Mouse (Mus musculus): ENCODE measurements around the gene Macrod1. TPM values are rescaled to one million over a fixed set of nuclear protein-coding genes. Genes with fewer than 3 reads are reported as not detected.

Macrod1 gene
- polyA plus RNA-seq, 1 experiment from 2014 or later: 4.4 TPM

GRCm38 (mm10) chr19:7130317-7130716, 73.7 kb downstream of the Macrod1 start:
- peaks cover 72% of the 10 kb centered on the region for H3K4me1 ChIP-seq
- H3K4me3 ChIP-seq: no peak overlapping the region
- WGBS: 55% methylated on average over 11 of the region's 11 CpGs
- no peak for DNase-seq (ENCODE audit: low spot score)
- H3K27me3 ChIP-seq (ENCODE audit: low read depth, poor library complexity, severe bottlenecking): peaks cover 90% of the 10 kb centered on the region
- H3K36me3 ChIP-seq: no peaks in the 10 kb centered on the region
- H3K9me3 ChIP-seq (replicated peaks): no peaks in the 10 kb centered on the region
- peak overlapping the region; percentile 37; the same call in 1 of the 2 replicates for H3K27ac ChIP-seq

- Histone ChIP-seq H3K9me3 (replicated peaks) (no peaks in the 10 kb centered on the region), H3K4me3 (no peak overlapping the region), H3K27ac (peak overlapping the region; percentile 26; the same call in 1 of the 2 replicates), H3K4me1 (peaks cover 98% of the 10 kb centered on the region), H3K36me3 (no peaks in the 10 kb centered on the region), H3K27me3 (ENCODE audit: low read depth, poor library complexity, severe bottlenecking) (peaks cover 97% of the 10 kb centered on the region)
- WGBS: 91% methylated on average over 9 of the region's 9 CpGs
- no peak for DNase-seq (ENCODE audit: low spot score)
Measured at GRCm38 (mm10) chr19:7133436-7133835, 76.8 kb downstream of the Macrod1 start.

- WGBS: 22% methylated on average over 17 of the region's 17 CpGs
- H3K4me1 ChIP-seq: peaks cover 98% of the 10 kb centered on the region
- H3K27ac ChIP-seq: peak overlapping the region; percentile 77
- H3K4me3 ChIP-seq: 0 out of 2 replicates have a peak overlapping the region, but pooled peaks have one; percentile 13
- H3K27me3 ChIP-seq (ENCODE audit: low read depth, poor library complexity, severe bottlenecking): peaks cover 97% of the 10 kb centered on the region
- DNase-seq (ENCODE audit: low spot score): no peak
- H3K36me3 ChIP-seq: no peaks in the 10 kb centered on the region
- no peaks in the 10 kb centered on the region for H3K9me3 ChIP-seq (replicated peaks)
Measured at GRCm38 (mm10) chr19:7134631-7135091, 78.1 kb downstream of the Macrod1 start.

- peaks cover 97% of the 10 kb centered on the region for H3K27me3 ChIP-seq (ENCODE audit: low read depth, poor library complexity, severe bottlenecking)
- peak overlapping the region; percentile 77 for H3K27ac ChIP-seq
- no peaks in the 10 kb centered on the region for H3K9me3 ChIP-seq (replicated peaks)
- H3K36me3 ChIP-seq: no peaks in the 10 kb centered on the region
- H3K4me3 ChIP-seq: 0 out of 2 replicates have a peak overlapping the region, but pooled peaks have one; percentile 14
- H3K4me1 ChIP-seq: peaks cover 98% of the 10 kb centered on the region
- DNase-seq (ENCODE audit: low spot score): no peak
- WGBS: 12% methylated on average over 9 of the region's 9 CpGs
Measured at GRCm38 (mm10) chr19:7135525-7135924, 78.9 kb downstream of the Macrod1 start.

- H3K27ac ChIP-seq: peak overlapping the region; percentile 77
- peak overlapping the region; percentile 3 for H3K4me3 ChIP-seq
- H3K27me3 ChIP-seq (ENCODE audit: low read depth, poor library complexity, severe bottlenecking): peaks cover 97% of the 10 kb centered on the region
- H3K36me3 ChIP-seq: no peaks in the 10 kb centered on the region
- DNase-seq (ENCODE audit: low spot score): no peak
- 10% methylated on average over 9 of the region's 9 CpGs for WGBS
- H3K9me3 ChIP-seq (replicated peaks): no peaks in the 10 kb centered on the region
- H3K4me1 ChIP-seq: peaks cover 98% of the 10 kb centered on the region
Measured at GRCm38 (mm10) chr19:7136016-7136415, 79.4 kb downstream of the Macrod1 start.

GRCm38 (mm10) chr19:7136714-7137498, 80.3 kb downstream of the Macrod1 start:
- 0 out of 2 replicates have a peak overlapping the region, but pooled peaks have one; percentile 3 for H3K4me3 ChIP-seq
- 25% methylated on average over 14 of the region's 14 CpGs for WGBS
- H3K27me3 ChIP-seq (ENCODE audit: low read depth, poor library complexity, severe bottlenecking): peaks cover 97% of the 10 kb centered on the region
- DNase-seq (ENCODE audit: low spot score): no peak
- no peaks in the 10 kb centered on the region for H3K9me3 ChIP-seq (replicated peaks)
- peak overlapping the region; percentile 77 for H3K27ac ChIP-seq
- H3K4me1 ChIP-seq: peaks cover 98% of the 10 kb centered on the region
- H3K36me3 ChIP-seq: no peaks in the 10 kb centered on the region

- H3K36me3 ChIP-seq: no peaks in the 10 kb centered on the region
- WGBS: 24% methylated on average over 14 of the region's 14 CpGs
- H3K4me1 ChIP-seq: peaks cover 99% of the 10 kb centered on the region
- peak overlapping the region; percentile 25 for H3K4me3 ChIP-seq
- no peak for DNase-seq (ENCODE audit: low spot score)
- peak overlapping the region; percentile 79 for H3K27ac ChIP-seq
- peaks cover 97% of the 10 kb centered on the region for H3K27me3 ChIP-seq (ENCODE audit: low read depth, poor library complexity, severe bottlenecking)
- no peaks in the 10 kb centered on the region for H3K9me3 ChIP-seq (replicated peaks)
Measured at GRCm38 (mm10) chr19:7138327-7138726, 81.7 kb downstream of the Macrod1 start.

GRCm38 (mm10) chr19:7139321-7139720, 82.7 kb downstream of the Macrod1 start:
- Histone ChIP-seq H3K4me1 (peaks cover 99% of the 10 kb centered on the region), H3K27ac (peak overlapping the region; percentile 79)

GRCm38 (mm10) chr19:7140373-7140772, 83.8 kb downstream of the Macrod1 start:
- H3K27me3 ChIP-seq (ENCODE audit: low read depth, poor library complexity, severe bottlenecking): peaks cover 97% of the 10 kb centered on the region
- H3K27ac ChIP-seq: peak overlapping the region; percentile 79; the same call in 1 of the 2 replicates
- H3K36me3 ChIP-seq: no peaks in the 10 kb centered on the region
- no peak overlapping the region for H3K4me3 ChIP-seq
- peaks cover 88% of the 10 kb centered on the region for H3K4me1 ChIP-seq
- no peak for DNase-seq (ENCODE audit: low spot score)
- 84% methylated on average over 6 of the region's 6 CpGs for WGBS
- no peaks in the 10 kb centered on the region for H3K9me3 ChIP-seq (replicated peaks)

More at GRCm38 (mm10) chr19:7139321-7139720, 82.7 kb downstream of the Macrod1 start:
- H3K9me3 ChIP-seq (replicated peaks): no peaks in the 10 kb centered on the region
- H3K36me3 ChIP-seq: no peaks in the 10 kb centered on the region
- H3K4me3 ChIP-seq: peak overlapping the region; percentile 25; the same call in 1 of the 2 replicates
- H3K27me3 ChIP-seq (ENCODE audit: low read depth, poor library complexity, severe bottlenecking): peaks cover 97% of the 10 kb centered on the region
- WGBS: 72% methylated on average over 4 of the region's 4 CpGs
- no peak for DNase-seq (ENCODE audit: low spot score)

- whole genome bisulfite sequencing: 65% methylated on average over 12 of the region's 12 CpGs
- no peaks in the 10 kb centered on the region for H3K9me3 ChIP-seq (replicated peaks)
- H3K27ac ChIP-seq: peak overlapping the region; percentile 46
- no peaks in the 10 kb centered on the region for H3K36me3 ChIP-seq
- no peak overlapping the region for H3K4me3 ChIP-seq
- peaks cover 83% of the 10 kb centered on the region for H3K4me1 ChIP-seq
- DNase-seq (ENCODE audit: low spot score): no peak
- peaks cover 97% of the 10 kb centered on the region for H3K27me3 ChIP-seq (ENCODE audit: low read depth, poor library complexity, severe bottlenecking)
Measured at GRCm38 (mm10) chr19:7140856-7141421, 84.3 kb downstream of the Macrod1 start.

- Histone ChIP-seq H3K27me3 (ENCODE audit: low read depth, poor library complexity, severe bottlenecking) (peaks cover 97% of the 10 kb centered on the region), H3K4me1 (peaks cover 81% of the 10 kb centered on the region), H3K27ac (peak overlapping the region; percentile 31; the same call in 1 of the 2 replicates), H3K36me3 (no peaks in the 10 kb centered on the region), H3K9me3 (replicated peaks) (no peaks in the 10 kb centered on the region), H3K4me3 (no peak overlapping the region)
- DNase-seq (ENCODE audit: low spot score): no peak
- WGBS: 72% methylated on average over 5 of the region's 5 CpGs
Measured at GRCm38 (mm10) chr19:7142207-7142915, 85.8 kb downstream of the Macrod1 start.

- Histone ChIP-seq H3K27ac (peak overlapping the region; percentile 20; the same call in 1 of the 2 replicates), H3K9me3 (replicated peaks) (no peaks in the 10 kb centered on the region), H3K4me1 (peaks cover 81% of the 10 kb centered on the region), H3K4me3 (peak overlapping the region; percentile 46), H3K27me3 (ENCODE audit: low read depth, poor library complexity, severe bottlenecking) (peaks cover 98% of the 10 kb centered on the region), H3K36me3 (no peaks in the 10 kb centered on the region)
- peak; percentile 77 for DNase-seq (ENCODE audit: low spot score)
- under 1% methylated on average over 20 of the region's 20 CpGs for WGBS
Measured at GRCm38 (mm10) chr19:7143854-7144253, 87.2 kb downstream of the Macrod1 start.
